Mouse (Mus musculus) limb, embryonic 14.5 days (tissue): ENCODE measurements around the gene Rnf144b. TPM values are rescaled to one million over a fixed set of nuclear protein-coding genes. Genes with fewer than 3 reads are reported as not detected.

Source experiments
- ATAC-seq: fragments of 200-750 bp; cut with Nextera tagmentation; 2 replicates; pipeline ENCODE4 v1.8.0; 2017; ENCODE audit warnings: low read depth, moderate number of reproducible peaks, moderate TSS enrichment; ENCODE audit not compliant: low FRiP score
- DNase-seq: peaks from one replicate; pipeline ENCODE4 v3.0.0-alpha.2; 2015; ENCODE audit warnings: low spot score
- H3K27ac ChIP-seq: fragments of 300-500 bp; sonication (generic); replicated peaks from 2 replicates; pipeline ENCODE4 v1.5.1; 2014; ENCODE audit warnings: low read depth, mild to moderate bottlenecking, low read length, moderate library complexity, mixed read lengths
- H3K27me3 ChIP-seq: fragments of 300-500 bp; sonication (generic); 2 replicates; pipeline ENCODE4 v1.6.1; 2014; ENCODE audit warnings: low read length, mixed read lengths; ENCODE audit not compliant: control insufficient read depth, insufficient read depth
- H3K36me3 ChIP-seq: fragments of 300-500 bp; sonication (generic); 2 replicates; pipeline ENCODE4 v1.6.1; 2014; ENCODE audit warnings: mild to moderate bottlenecking, low read length, moderate library complexity, mixed read lengths; ENCODE audit not compliant: control insufficient read depth, insufficient read depth
- H3K4me1 ChIP-seq: fragments of 300-500 bp; sonication (generic); 2 replicates; pipeline ENCODE4 v1.6.1; 2014; ENCODE audit warnings: antibody characterized with exemption, low read length, mixed read lengths; ENCODE audit not compliant: control insufficient read depth, insufficient read depth
- H3K4me2 ChIP-seq: fragments of 300-500 bp; sonication (generic); replicated peaks from 2 replicates; pipeline ENCODE4 v1.6.1; 2014; ENCODE audit warnings: low read depth, mild to moderate bottlenecking, low read length, moderate library complexity; ENCODE audit not compliant: severe bottlenecking
- H3K4me3 ChIP-seq: fragments of 300-500 bp; sonication (generic); replicated peaks from 2 replicates; pipeline ENCODE4 v1.5.1; 2014; ENCODE audit warnings: low read length
- H3K9ac ChIP-seq: fragments of 300-500 bp; sonication (generic); 2 replicates; pipeline ENCODE4 v1.6.1; 2014; ENCODE audit warnings: mild to moderate bottlenecking, low read depth, low read length, moderate library complexity; ENCODE audit not compliant: severe bottlenecking
- H3K9me3 ChIP-seq: fragments of 300-500 bp; sonication (generic); 2 replicates; pipeline ENCODE4 v1.6.1; 2016; ENCODE audit warnings: low read length; ENCODE audit not compliant: control insufficient read depth
- POLR2A ChIP-seq: fragments of 200-500 bp; IDR thresholded peaks from 2 replicates; pipeline ENCODE4 v1.8.0; 2012; ENCODE audit warnings: inconsistent platforms, mild to moderate bottlenecking, moderate library complexity, borderline replicate concordance; ENCODE audit not compliant: insufficient read depth, insufficient read length; ENCODE audit errors: extremely low read depth
- WGBS: fragments of 180-500 bp; shearing (Covaris S2); extraction: QIAGEN DNeasy Blood & Tissue Kit; methylation state at CpG from one replicate; pipeline ENCODE4 v1.1.7; 2014; 5-methylcytosine and 5-hydroxymethylcytosine counted together
- polyA plus RNA-seq, 2 experiments: library from polyadenylated mRNA; depleted of rRNA in 1 of 2; stranded (reverse) in 1 of 2; unstranded in 1 of 2; fragments of >200 nt; fragmentation: Nextera tagmentation in 1 of 2; extraction: Ambion mirVana in 1 of 2; gene quantifications; 2 replicates each; pipeline versions ENCODE4 v1.2.1 to v1.2.3; 2012 to 2014

Rnf144b gene
- polyA plus RNA-seq, 2 experiments = 5.8 to 5.9 TPM

DNA sequence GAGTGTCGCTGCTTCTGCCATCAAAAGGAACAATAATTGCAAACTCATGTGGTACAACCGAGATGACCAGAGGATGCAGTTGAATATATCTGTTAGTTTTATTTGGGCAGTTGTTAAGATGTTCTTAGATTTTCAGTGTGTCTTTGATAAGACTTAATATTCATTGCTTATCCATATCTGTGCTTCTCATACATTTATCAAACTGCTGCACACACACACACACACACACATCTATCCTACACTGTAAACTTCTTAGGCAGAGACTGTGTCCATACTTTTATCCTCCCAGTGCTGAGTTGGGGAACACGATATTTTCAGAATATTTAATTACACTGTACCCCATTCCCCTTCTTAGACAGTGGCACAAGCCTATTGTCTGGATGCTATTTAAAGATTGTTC lies 11.3 kb upstream of the Rnf144b start:
- no peak overlapping the region for H3K4me3 ChIP-seq
- H3K36me3 ChIP-seq = no peaks in the 10 kb centered on the region
- H3K27ac ChIP-seq = no peak overlapping the region
- ATAC-seq (no peak), DNase-seq (no peak)
- H3K4me2 ChIP-seq = no peak overlapping the region
- peaks cover 5% of the 10 kb centered on the region for H3K4me1 ChIP-seq
- WGBS = 80% methylated on average over 3 of the region's 3 CpGs
- TF ChIP-seq POLR2A = no peak
- no peaks in the 10 kb centered on the region for H3K27me3 ChIP-seq
- no peak overlapping the region for H3K9ac ChIP-seq
- H3K9me3 ChIP-seq = no peaks in the 10 kb centered on the region

- ATAC-seq = no peak
- H3K4me1 ChIP-seq = peaks cover 2% of the 10 kb centered on the region
- H3K9me3 ChIP-seq = no peaks in the 10 kb centered on the region
- H3K4me3 ChIP-seq = no peak overlapping the region
- no peak for DNase-seq
- H3K27me3 ChIP-seq = no peaks in the 10 kb centered on the region
- TF ChIP-seq POLR2A = no peak
- H3K36me3 ChIP-seq = no peaks in the 10 kb centered on the region
- H3K4me2 ChIP-seq = no peak overlapping the region
- no peak overlapping the region for H3K9ac ChIP-seq
- no peak overlapping the region for H3K27ac ChIP-seq
- 65% methylated on average over 3 of the region's 3 CpGs for WGBS
Observed at GRCm38 (mm10) chr13:47112056-47112455, 10.4 kb upstream of the Rnf144b start.

DNA sequence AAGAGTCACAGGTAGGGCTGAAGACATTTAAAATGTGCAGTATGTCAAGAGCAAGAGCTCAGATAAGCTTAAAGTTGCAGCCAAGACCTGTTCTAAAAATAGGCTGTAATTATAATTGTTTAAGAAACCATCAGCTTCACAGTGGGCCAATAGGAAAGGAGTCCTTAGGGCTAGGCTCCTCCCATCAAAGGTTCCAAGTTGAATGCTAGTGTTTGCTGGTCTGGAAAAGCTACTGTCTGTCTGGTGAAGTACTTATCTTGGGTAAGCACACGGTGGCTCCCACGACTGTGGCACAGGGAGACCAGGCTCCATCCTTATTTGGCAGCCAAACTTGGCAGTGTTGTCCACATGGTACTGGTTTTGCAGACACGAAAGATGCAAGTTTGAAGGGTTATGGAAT lies 9.5 kb upstream of the Rnf144b start:
- no peak overlapping the region for H3K4me3 ChIP-seq
- TF ChIP-seq POLR2A = no peak
- H3K27ac ChIP-seq = no peak overlapping the region
- ATAC-seq (no peak), DNase-seq (no peak)
- no peaks in the 10 kb centered on the region for H3K27me3 ChIP-seq
- no peak overlapping the region for H3K4me2 ChIP-seq
- H3K36me3 ChIP-seq = no peaks in the 10 kb centered on the region
- no peak overlapping the region for H3K9ac ChIP-seq
- H3K9me3 ChIP-seq = no peaks in the 10 kb centered on the region
- 73% methylated on average over 3 of the region's 3 CpGs for WGBS
- no peaks in the 10 kb centered on the region for H3K4me1 ChIP-seq

DNA sequence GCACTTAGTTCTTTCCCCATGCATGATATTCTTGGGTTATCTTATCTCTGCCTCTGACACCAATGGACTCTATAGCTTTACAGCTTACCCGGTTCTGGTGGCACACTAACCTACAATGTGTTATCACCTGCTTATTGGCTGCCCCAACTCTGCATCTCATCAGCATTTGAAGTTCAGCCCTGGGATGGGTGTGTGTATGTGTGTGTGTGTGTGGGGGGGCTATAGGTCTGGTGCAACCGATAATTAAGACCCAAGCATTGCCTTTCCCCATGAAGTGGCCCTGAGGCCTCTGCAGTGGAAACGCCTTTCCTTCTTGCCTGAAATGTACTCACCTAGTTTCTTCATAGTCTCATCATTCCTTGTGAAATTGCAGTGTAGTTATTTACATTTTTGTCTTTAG lies 6.5 kb upstream of the Rnf144b start:
- no peak overlapping the region for H3K9ac ChIP-seq
- no peak for DNase-seq
- no peak for ATAC-seq
- no peaks in the 10 kb centered on the region for H3K36me3 ChIP-seq
- TF ChIP-seq POLR2A = no peak
- H3K27ac ChIP-seq = no peak overlapping the region
- WGBS = 83% methylated on average over 3 of the region's 3 CpGs
- H3K4me1 ChIP-seq = no peaks in the 10 kb centered on the region
- no peaks in the 10 kb centered on the region for H3K27me3 ChIP-seq
- H3K4me2 ChIP-seq = no peak overlapping the region
- H3K9me3 ChIP-seq = no peaks in the 10 kb centered on the region
- no peak overlapping the region for H3K4me3 ChIP-seq

DNA sequence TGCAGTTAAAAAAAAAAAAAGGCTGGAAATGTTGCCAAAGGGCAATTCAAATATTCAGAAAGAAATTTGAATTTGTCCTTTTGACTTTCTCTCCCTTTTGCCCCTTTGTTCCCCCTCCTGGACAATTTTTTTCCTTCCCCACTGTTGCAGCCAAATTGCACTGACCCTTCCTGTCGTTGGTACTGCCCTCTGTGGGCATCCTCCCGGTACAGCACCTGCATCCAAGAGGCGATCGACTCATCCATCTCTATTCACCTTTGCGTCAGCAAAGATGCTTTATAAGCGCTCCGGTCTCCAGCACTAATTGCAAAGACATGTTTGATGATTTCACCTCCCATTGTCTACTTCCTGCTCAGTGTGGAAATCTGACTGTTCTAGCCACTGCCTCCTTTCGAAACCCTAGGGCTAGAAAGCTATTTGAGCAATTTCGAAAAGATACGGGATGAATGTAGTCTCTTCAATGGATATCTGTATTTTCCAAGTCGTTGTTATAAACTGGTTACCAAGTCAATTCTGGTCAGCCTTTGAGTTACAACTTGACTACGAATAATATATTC lies 1.0 kb upstream of the Rnf144b start:
- DNase-seq (no peak), ATAC-seq (no peak)
- Histone ChIP-seq H3K4me1 (peaks cover 3% of the 10 kb centered on the region; the same call in 1 of the 2 replicates), H3K27ac (no peak overlapping the region), H3K9me3 (no peaks in the 10 kb centered on the region), H3K27me3 (0 out of 2 replicates have a peak, but pooled peaks cover 6% of the 10 kb centered on the region), H3K4me2 (no peak overlapping the region), H3K36me3 (no peaks in the 10 kb centered on the region), H3K9ac (no peak overlapping the region), H3K4me3 (no peak overlapping the region; the same call in 1 of the 2 replicates)
- 41% methylated on average over 12 of the region's 12 CpGs for WGBS
- TF ChIP-seq POLR2A = no peak

DNA sequence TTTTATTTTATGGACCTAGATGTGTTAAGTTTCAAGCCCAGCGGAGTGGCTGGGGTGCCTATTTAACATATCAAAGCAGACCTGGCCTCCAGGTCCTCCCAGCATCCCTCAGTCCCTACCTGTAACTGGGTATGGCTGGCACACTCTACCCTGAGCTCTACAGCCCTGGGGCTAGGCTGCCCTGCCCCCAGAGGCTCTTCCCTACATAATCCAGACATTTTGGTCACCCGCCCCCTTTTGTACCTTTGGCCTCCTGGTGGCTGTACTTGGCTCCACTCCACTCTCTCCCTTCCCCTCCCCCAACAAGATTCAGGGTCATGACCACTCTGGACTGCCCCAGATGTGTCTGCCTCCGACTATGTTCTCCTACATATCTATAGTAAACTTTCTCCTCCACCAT lies 2.0 kb downstream of the Rnf144b start:
- no peaks in the 10 kb centered on the region for H3K36me3 ChIP-seq
- ATAC-seq = no peak
- peaks cover 3% of the 10 kb centered on the region; the same call in 1 of the 2 replicates for H3K4me1 ChIP-seq
- no peak overlapping the region for H3K27ac ChIP-seq
- H3K9ac ChIP-seq = no peak overlapping the region
- H3K9me3 ChIP-seq = no peaks in the 10 kb centered on the region
- TF ChIP-seq POLR2A = no peak
- H3K4me3 ChIP-seq = no peak overlapping the region
- no peak overlapping the region for H3K4me2 ChIP-seq
- no peak for DNase-seq
- 0 out of 2 replicates have a peak, but pooled peaks cover 6% of the 10 kb centered on the region for H3K27me3 ChIP-seq
- WGBS = 43% methylated on average over 3 of the region's 3 CpGs
